Mouse (Mus musculus) ES-Bruce4 (cell line): ENCODE results near the gene Bfsp1.

Experiments
- CTCF ChIP-seq: IDR thresholded peaks from one replicate; pipeline ENCODE4 v1.8.1; 2011; ENCODE audit warnings: low read depth, low read length
- EP300 ChIP-seq: IDR thresholded peaks from 2 replicates; pipeline ENCODE4 v1.6.1; 2011; ENCODE audit warnings: low read depth, low read length; ENCODE audit not compliant: insufficient read depth
- POLR2A ChIP-seq: IDR thresholded peaks from one replicate; pipeline ENCODE4 v1.8.1; 2011; ENCODE audit warnings: low read length; ENCODE audit not compliant: insufficient read depth

GRCm38 (mm10) chr2:143801097-143801496 is 61.9 kb downstream of the Bfsp1 start:
- TF ChIP-seq POLR2A (no peak), CTCF (no peak), EP300 (no peak)
